Mouse (Mus musculus) embryonic facial prominence, embryonic 14.5 days (tissue): ENCODE measurements at regions not wholly inside any gene's neighbourhood (a gene's known extent, or its start where the extent isn't known, plus 50 kb on each side); places are given as distances from the start of the nearest gene placed in this dataset.
A peak's percentile ranks its signal among the peaks of the same experiment; 100 is the strongest.
"Not testable (repeated sequence)": the region's sequence is repeated elsewhere in the genome, so short reads cannot be mapped to it uniquely, and the experiment has no call there.

Experiments
- ATAC-seq: fragments of 200-750 bp; cut with Nextera tagmentation; 2 replicates; pipeline ENCODE4 v1.8.0; 2017; ENCODE audit warnings: low read depth, moderate number of reproducible peaks, moderate TSS enrichment
- DNase-seq: peaks from one replicate; pipeline ENCODE4 v3.0.0-alpha.2; 2015; ENCODE audit warnings: low spot score
- H3K27ac ChIP-seq: fragments of 300-500 bp; sonication (generic); replicated peaks from 2 replicates; pipeline ENCODE4 v1.5.1; 2014; ENCODE audit warnings: low read depth, mild to moderate bottlenecking, low read length, moderate library complexity
- H3K27me3 ChIP-seq: fragments of 300-500 bp; sonication (generic); replicated peaks from 2 replicates; pipeline ENCODE4 v1.6.1; 2014; ENCODE audit warnings: low read length; ENCODE audit not compliant: control insufficient read depth, insufficient read depth
- H3K36me3 ChIP-seq: fragments of 300-500 bp; sonication (generic); 2 replicates; pipeline ENCODE4 v1.6.1; 2014; ENCODE audit warnings: low read length, mixed read lengths; ENCODE audit not compliant: control insufficient read depth, insufficient read depth
- H3K4me1 ChIP-seq: fragments of 300-500 bp; sonication (generic); 2 replicates; pipeline ENCODE4 v1.6.1; 2014; ENCODE audit warnings: antibody characterized with exemption, low read length; ENCODE audit not compliant: control insufficient read depth, insufficient read depth
- H3K4me2 ChIP-seq: fragments of 300-500 bp; sonication (generic); 2 replicates; pipeline ENCODE4 v1.6.1; 2014; ENCODE audit warnings: low read depth, mild to moderate bottlenecking, low read length, moderate library complexity, mixed read lengths
- H3K4me3 ChIP-seq: fragments of 300-500 bp; sonication (generic); 2 replicates; pipeline ENCODE4 v1.5.1; 2014; ENCODE audit warnings: low read depth, mild to moderate bottlenecking, low read length
- H3K9ac ChIP-seq: fragments of 300-500 bp; sonication (generic); 2 replicates; pipeline ENCODE4 v1.6.1; 2014; ENCODE audit warnings: low read depth, mild to moderate bottlenecking, low read length, moderate library complexity, mixed read lengths
- H3K9me3 ChIP-seq: fragments of 300-500 bp; sonication (generic); 2 replicates; pipeline ENCODE4 v1.6.1; 2016; ENCODE audit warnings: low read length; ENCODE audit not compliant: control insufficient read depth
- WGBS: fragments of 180-500 bp; shearing (Covaris S2); extraction: QIAGEN DNeasy Blood & Tissue Kit; methylation state at CpG from one replicate; pipeline ENCODE4 v1.1.7; 2014; 5-methylcytosine and 5-hydroxymethylcytosine counted together

- H3K9ac ChIP-seq, result no peak overlapping the region
- no peak overlapping the region for H3K4me2 ChIP-seq
- no peaks in the 10 kb centered on the region for H3K9me3 ChIP-seq
- no peak overlapping the region for H3K4me3 ChIP-seq
- H3K4me1 ChIP-seq, result no peaks in the 10 kb centered on the region
- no peak for ATAC-seq
- H3K27ac ChIP-seq, result no peak overlapping the region
- 57% methylated on average over 3 of the region's 3 CpGs for WGBS
- H3K27me3 ChIP-seq, result no peaks in the 10 kb centered on the region
- peak; percentile 2 for DNase-seq
- H3K36me3 ChIP-seq, result no peaks in the 10 kb centered on the region
Measured at GRCm38 (mm10) chr13:27945062-27945461, 71.0 kb upstream of the Prl4a1 start.

DNA sequence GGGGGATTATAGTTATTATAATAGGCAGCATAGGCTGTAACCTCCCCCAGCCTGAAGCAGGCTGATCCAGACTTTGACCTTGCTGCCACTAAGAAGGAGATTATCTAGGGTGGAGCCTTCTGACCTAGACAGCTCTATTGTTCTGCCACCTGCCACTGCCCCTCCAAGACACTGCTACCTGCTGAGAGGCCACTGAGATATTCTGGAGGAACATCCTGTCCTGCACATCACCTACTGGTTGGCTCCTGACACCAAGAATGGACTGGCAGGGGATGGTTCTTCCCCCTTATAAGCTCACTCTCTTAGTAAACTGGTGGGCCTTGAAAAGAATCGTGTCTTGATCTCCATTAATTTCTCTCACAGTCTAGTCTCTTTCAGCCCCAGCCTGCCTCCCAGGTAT, 55.6 kb upstream of the Prl4a1 start:
- DNase-seq, H3K36me3 ChIP-seq, H3K27me3 ChIP-seq, H3K4me3 ChIP-seq, H3K4me2 ChIP-seq, H3K9me3 ChIP-seq, H3K9ac ChIP-seq, ATAC-seq, H3K4me1 ChIP-seq, H3K27ac ChIP-seq: not testable (repeated sequence)
- WGBS, result 88% methylated on average over 1 of the region's 1 CpGs

- not testable (repeated sequence) for H3K4me3 ChIP-seq, H3K9ac ChIP-seq, H3K4me1 ChIP-seq, H3K27me3 ChIP-seq, H3K9me3 ChIP-seq, H3K36me3 ChIP-seq, DNase-seq, H3K27ac ChIP-seq, H3K4me2 ChIP-seq, ATAC-seq
- WGBS, result 82% methylated on average over 2 of the region's 2 CpGs
Measured at GRCm38 (mm10) chr13:27962381-27962780, 53.6 kb upstream of the Prl4a1 start.

- H3K27me3 ChIP-seq, H3K4me3 ChIP-seq, H3K9ac ChIP-seq, H3K9me3 ChIP-seq, DNase-seq, ATAC-seq, H3K27ac ChIP-seq, H3K36me3 ChIP-seq, H3K4me1 ChIP-seq, H3K4me2 ChIP-seq: not testable (repeated sequence)
- 83% methylated on average over 2 of the region's 2 CpGs for WGBS
Measured at GRCm38 (mm10) chr13:27966021-27966420, 50.0 kb upstream of the Prl4a1 start.
